Mouse (Mus musculus): ENCODE data around the gene Kalrn. TPM values are rescaled to one million over a fixed set of nuclear protein-coding genes. Genes with fewer than 3 reads are reported as not detected.

Gene Kalrn
- polyA plus RNA-seq, 1 experiment from 2014 or later, result 22.4 TPM

DNA sequence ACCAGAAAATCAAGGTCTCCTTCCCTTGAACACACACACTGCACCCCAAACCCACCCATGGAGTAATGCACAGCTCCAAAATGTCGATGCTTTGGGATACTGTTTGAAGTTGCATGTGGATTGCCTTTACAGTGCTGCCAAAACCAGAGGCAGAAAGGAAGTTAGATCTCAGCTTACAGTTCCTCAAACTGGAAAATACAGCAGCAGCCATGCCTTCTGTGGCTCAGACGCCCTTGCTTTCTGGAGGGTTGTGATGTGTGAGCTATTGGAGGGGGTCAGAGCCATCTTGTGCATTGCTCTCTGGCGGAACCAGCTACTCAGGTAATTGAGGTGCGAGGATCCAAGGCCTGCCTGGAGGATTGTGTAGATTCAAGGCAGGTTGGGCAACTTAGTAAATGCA is 636.4 kb downstream of the Kalrn start:
- DNase-seq (ENCODE audit: low spot score), result no peak
- WGBS, result 89% methylated on average over 4 of the region's 4 CpGs
- no peaks in the 10 kb centered on the region for H3K9me3 ChIP-seq (ENCODE audit: control insufficient read depth, low read length)
- H3K4me2 ChIP-seq (ENCODE audit: low read depth, low read length, severe bottlenecking), result no peak overlapping the region
- H3K36me3 ChIP-seq (ENCODE audit: control insufficient read depth, insufficient read depth, low read length), result no peaks in the 10 kb centered on the region
- no peaks in the 10 kb centered on the region for H3K4me1 ChIP-seq (replicated peaks; ENCODE audit: control insufficient read depth, insufficient read depth, low read length)
- H3K27me3 ChIP-seq (ENCODE audit: control insufficient read depth, insufficient read depth, low read length), result no peaks in the 10 kb centered on the region
- H3K27ac ChIP-seq (ENCODE audit: low read depth, low read length), result no peak overlapping the region
- ATAC-seq (replicated peaks; ENCODE audit: low FRiP score), result no peak
- no peak overlapping the region for H3K4me3 ChIP-seq (ENCODE audit: low read depth, low read length)
- H3K9ac ChIP-seq (ENCODE audit: low read length), result no peak overlapping the region

DNA sequence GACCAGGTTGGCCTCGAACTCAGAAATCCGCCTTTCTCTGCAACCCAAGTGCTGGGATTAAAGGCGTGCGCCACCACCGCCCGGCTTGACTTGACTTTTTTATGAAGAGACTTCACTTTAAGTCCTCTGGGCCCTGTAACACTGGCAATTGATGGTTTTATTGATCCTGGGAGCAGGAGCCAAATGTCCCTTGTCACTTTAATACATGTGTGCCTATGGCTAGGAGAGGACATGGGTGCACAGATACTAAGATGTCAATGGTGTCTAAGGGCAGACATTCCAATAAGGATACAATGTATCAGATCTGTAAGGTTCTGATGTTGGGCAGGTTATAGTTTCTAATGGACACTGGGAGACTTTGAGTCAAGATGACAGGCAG is 637.9 kb downstream of the Kalrn start:
- no peak for ATAC-seq (replicated peaks; ENCODE audit: low FRiP score)
- no peak overlapping the region for H3K4me2 ChIP-seq (ENCODE audit: low read depth, low read length, severe bottlenecking)
- no peaks in the 10 kb centered on the region for H3K27me3 ChIP-seq (ENCODE audit: control insufficient read depth, insufficient read depth, low read length)
- DNase-seq (ENCODE audit: low spot score), result no peak
- H3K4me3 ChIP-seq (ENCODE audit: low read depth, low read length), result no peak overlapping the region
- H3K36me3 ChIP-seq (ENCODE audit: control insufficient read depth, insufficient read depth, low read length), result no peaks in the 10 kb centered on the region
- 95% methylated on average over 6 of the region's 6 CpGs for WGBS
- H3K4me1 ChIP-seq (replicated peaks; ENCODE audit: control insufficient read depth, insufficient read depth, low read length), result no peaks in the 10 kb centered on the region
- H3K9ac ChIP-seq (ENCODE audit: low read length), result no peak overlapping the region
- H3K9me3 ChIP-seq (ENCODE audit: control insufficient read depth, low read length), result no peaks in the 10 kb centered on the region
- H3K27ac ChIP-seq (ENCODE audit: low read depth, low read length), result no peak overlapping the region

DNA sequence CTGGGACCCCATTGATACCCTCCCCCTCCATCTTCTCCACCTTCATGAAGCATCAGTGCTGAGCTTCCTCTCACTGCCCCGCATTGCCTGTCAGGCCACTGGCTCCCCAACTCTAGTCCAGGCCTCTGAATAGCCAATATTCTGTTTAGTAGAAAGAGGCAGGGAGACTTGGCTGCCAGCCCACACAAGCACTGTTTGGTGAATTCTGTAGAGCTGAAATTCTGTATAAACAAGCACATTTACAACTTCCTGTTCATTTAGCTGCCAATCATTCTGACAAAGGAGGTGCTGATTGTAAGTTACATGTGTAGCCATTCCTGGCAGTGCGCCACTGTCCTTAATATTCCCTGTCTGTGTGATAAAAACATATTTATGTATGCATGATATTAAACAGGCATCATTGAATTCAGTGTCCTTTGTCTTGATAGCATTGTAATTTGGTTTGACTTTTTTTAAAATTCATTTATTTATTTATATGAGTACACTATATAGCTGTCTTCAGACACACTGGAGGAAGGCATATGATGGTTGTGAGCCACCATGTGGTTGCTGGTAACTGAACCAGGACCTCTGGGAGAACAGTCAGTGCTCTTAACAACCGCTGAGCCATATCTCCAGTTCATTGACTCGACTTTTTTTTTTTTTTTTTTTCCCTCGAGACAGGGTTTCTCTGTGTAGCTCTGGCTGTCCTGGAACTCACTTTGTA is 638.5 kb downstream of the Kalrn start:
- ATAC-seq (replicated peaks; ENCODE audit: low FRiP score) (no peak), DNase-seq (ENCODE audit: low spot score) (no peak)
- no peaks in the 10 kb centered on the region for H3K4me1 ChIP-seq (replicated peaks; ENCODE audit: control insufficient read depth, insufficient read depth, low read length)
- H3K9ac ChIP-seq (ENCODE audit: low read length), result no peak overlapping the region; the same call in 1 of the 2 replicates
- 71% methylated on average over 5 of the region's 5 CpGs for WGBS
- H3K27ac ChIP-seq (ENCODE audit: low read depth, low read length), result no peak overlapping the region
- H3K4me3 ChIP-seq (ENCODE audit: low read depth, low read length), result no peak overlapping the region
- H3K4me2 ChIP-seq (ENCODE audit: low read depth, low read length, severe bottlenecking), result no peak overlapping the region
- H3K27me3 ChIP-seq (ENCODE audit: control insufficient read depth, insufficient read depth, low read length), result no peaks in the 10 kb centered on the region
- no peaks in the 10 kb centered on the region for H3K36me3 ChIP-seq (ENCODE audit: control insufficient read depth, insufficient read depth, low read length)
- H3K9me3 ChIP-seq (ENCODE audit: control insufficient read depth, low read length), result no peaks in the 10 kb centered on the region

DNA sequence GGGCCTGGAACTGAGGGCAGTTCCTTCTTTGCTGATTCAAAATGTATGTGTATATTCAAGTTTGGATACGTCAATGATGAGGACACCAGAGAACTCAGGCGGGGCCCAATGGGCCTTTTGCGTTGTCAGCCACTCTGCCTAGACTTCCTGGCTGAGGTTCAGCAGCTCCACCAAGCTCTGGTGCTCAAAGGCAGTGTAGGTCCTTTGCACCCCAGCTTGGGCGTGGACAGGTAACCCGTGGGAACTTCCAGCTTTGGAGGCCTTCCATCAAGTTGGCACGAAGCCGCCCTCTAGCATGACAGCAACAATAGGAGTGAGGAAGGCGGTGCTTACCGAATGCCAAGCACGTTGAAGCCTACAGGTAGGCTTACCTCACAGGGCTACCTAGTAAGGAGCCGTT is 639.9 kb downstream of the Kalrn start:
- Histone ChIP-seq H3K27ac (ENCODE audit: low read depth, low read length) (no peak overlapping the region), H3K4me1 (replicated peaks; ENCODE audit: control insufficient read depth, insufficient read depth, low read length) (no peaks in the 10 kb centered on the region), H3K9ac (ENCODE audit: low read length) (no peak overlapping the region), H3K4me2 (ENCODE audit: low read depth, low read length, severe bottlenecking) (no peak overlapping the region), H3K27me3 (ENCODE audit: control insufficient read depth, insufficient read depth, low read length) (no peaks in the 10 kb centered on the region), H3K9me3 (ENCODE audit: control insufficient read depth, low read length) (no peaks in the 10 kb centered on the region), H3K36me3 (ENCODE audit: control insufficient read depth, insufficient read depth, low read length) (no peaks in the 10 kb centered on the region), H3K4me3 (ENCODE audit: low read depth, low read length) (no peak overlapping the region)
- no peak for DNase-seq (ENCODE audit: low spot score)
- WGBS, result 92% methylated on average over 11 of the region's 11 CpGs
- no peak for ATAC-seq (replicated peaks; ENCODE audit: low FRiP score)

DNA sequence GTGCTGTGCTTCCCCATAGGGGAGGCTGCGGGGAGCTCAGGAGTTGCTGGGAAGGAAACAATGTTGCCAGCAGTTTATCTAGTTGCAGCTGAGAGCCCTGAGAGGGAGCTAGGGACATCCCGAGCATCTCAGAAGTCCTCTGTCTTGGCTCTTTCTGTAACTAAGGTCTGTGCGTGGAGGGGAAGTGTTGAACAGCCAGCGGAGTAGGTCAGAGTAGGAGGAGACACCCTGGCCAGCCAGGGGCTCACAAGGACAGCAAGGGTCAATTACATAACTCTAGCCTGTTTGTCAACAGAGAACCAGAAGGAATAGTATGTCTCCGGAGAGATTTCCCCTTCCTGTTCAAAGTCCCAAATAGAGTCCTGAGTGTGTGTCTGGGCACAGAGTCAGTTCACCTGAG is 641.2 kb downstream of the Kalrn start:
- Histone ChIP-seq H3K36me3 (ENCODE audit: control insufficient read depth, insufficient read depth, low read length) (no peaks in the 10 kb centered on the region), H3K4me2 (ENCODE audit: low read depth, low read length, severe bottlenecking) (no peak overlapping the region), H3K4me3 (ENCODE audit: low read depth, low read length) (no peak overlapping the region), H3K9ac (ENCODE audit: low read length) (no peak overlapping the region), H3K27me3 (ENCODE audit: control insufficient read depth, insufficient read depth, low read length) (no peaks in the 10 kb centered on the region), H3K9me3 (ENCODE audit: control insufficient read depth, low read length) (no peaks in the 10 kb centered on the region), H3K27ac (ENCODE audit: low read depth, low read length) (no peak overlapping the region), H3K4me1 (replicated peaks; ENCODE audit: control insufficient read depth, insufficient read depth, low read length) (no peaks in the 10 kb centered on the region)
- ATAC-seq (replicated peaks; ENCODE audit: low FRiP score) (no peak), DNase-seq (ENCODE audit: low spot score) (no peak)
- WGBS, result 66% methylated on average over 5 of the region's 5 CpGs

DNA sequence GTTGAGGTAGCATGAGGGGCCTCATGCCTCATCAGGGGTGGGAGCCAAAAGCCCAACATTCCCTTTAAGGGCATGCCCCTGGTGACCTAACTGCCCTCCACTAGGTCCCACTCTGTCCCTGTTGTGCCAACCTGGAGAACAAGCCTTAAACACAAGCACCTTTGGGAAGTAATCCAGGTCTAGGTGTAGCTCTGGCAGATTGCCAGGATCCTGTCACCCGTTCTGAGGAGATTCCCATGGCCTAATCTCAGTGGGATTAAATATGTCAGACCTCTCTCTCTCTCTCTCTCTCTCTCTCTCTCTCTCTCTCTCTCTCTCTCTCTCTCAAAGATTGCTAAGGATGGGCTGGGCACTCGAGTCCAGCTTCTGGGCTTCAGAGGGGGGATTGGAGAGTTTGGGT is 641.6 kb downstream of the Kalrn start:
- Histone ChIP-seq H3K4me3 (ENCODE audit: low read depth, low read length) (no peak overlapping the region), H3K27ac (ENCODE audit: low read depth, low read length) (no peak overlapping the region), H3K9ac (ENCODE audit: low read length) (no peak overlapping the region), H3K36me3 (ENCODE audit: control insufficient read depth, insufficient read depth, low read length) (no peaks in the 10 kb centered on the region), H3K9me3 (ENCODE audit: control insufficient read depth, low read length) (no peaks in the 10 kb centered on the region), H3K4me2 (ENCODE audit: low read depth, low read length, severe bottlenecking) (no peak overlapping the region), H3K4me1 (replicated peaks; ENCODE audit: control insufficient read depth, insufficient read depth, low read length) (no peaks in the 10 kb centered on the region), H3K27me3 (ENCODE audit: control insufficient read depth, insufficient read depth, low read length) (no peaks in the 10 kb centered on the region)
- DNase-seq (ENCODE audit: low spot score) (no peak), ATAC-seq (replicated peaks; ENCODE audit: low FRiP score) (no peak)
- 53% methylated on average over 2 of the region's 2 CpGs for WGBS

DNA sequence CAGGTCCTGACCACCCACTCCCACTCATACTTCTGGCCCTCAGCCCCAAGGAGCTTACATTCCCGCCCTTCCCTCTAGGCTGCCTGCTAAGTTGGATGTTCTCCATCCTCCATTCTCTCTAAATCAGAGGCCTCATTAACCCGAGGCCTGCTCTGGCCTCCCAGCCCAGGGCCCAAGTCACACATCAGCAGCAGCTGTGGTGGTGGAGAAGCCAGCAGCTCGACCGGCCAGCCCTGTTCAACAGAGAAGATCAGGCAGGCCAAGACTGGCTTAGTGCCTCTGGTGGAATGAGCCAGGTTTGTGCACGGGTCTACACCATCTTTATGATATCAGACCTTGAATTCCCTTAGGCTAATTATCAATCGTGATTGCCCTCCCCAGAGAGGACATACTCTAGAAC is 642.5 kb downstream of the Kalrn start:
- Histone ChIP-seq H3K27me3 (ENCODE audit: control insufficient read depth, insufficient read depth, low read length) (no peaks in the 10 kb centered on the region), H3K4me1 (replicated peaks; ENCODE audit: control insufficient read depth, insufficient read depth, low read length) (no peaks in the 10 kb centered on the region), H3K9ac (ENCODE audit: low read length) (no peak overlapping the region), H3K36me3 (ENCODE audit: control insufficient read depth, insufficient read depth, low read length) (no peaks in the 10 kb centered on the region), H3K9me3 (ENCODE audit: control insufficient read depth, low read length) (no peaks in the 10 kb centered on the region), H3K4me3 (ENCODE audit: low read depth, low read length) (no peak overlapping the region), H3K27ac (ENCODE audit: low read depth, low read length) (no peak overlapping the region), H3K4me2 (ENCODE audit: low read depth, low read length, severe bottlenecking) (no peak overlapping the region)
- WGBS, result 84% methylated on average over 6 of the region's 6 CpGs
- no peak for ATAC-seq (replicated peaks; ENCODE audit: low FRiP score)
- no peak for DNase-seq (ENCODE audit: low spot score)

DNA sequence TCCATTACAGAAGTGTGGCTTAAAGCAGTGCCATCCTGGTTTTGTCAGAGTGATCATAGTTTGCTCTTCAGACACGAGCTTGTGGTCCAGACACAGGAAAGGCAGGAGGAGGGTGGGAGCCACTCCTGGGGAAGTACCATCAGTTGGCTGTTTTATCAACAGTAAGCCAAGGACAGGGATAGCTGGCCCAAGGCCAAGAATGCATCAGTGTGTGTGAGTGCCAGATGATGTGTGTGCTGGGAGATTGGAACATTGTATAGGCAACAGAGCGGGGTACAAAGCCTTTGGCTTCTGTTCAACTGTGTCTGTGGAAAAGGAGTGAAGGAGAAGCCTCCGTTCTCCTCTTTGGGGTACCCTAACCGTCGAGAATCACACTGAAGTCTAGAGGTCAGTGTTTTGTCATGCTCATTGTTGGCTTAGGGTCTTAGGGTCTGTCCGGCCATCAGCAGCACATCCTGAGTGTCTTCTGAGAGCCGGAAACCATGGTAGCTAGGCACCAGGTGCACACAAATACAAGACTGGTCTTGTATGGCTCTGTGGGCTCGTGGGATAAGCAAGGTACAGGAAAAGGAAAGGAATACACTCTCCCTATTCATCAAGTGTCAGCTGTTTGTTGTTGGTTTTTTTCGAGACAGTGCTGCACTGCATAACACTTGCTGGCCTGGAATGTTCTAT is 644.4 kb downstream of the Kalrn start:
- no peaks in the 10 kb centered on the region for H3K27me3 ChIP-seq (ENCODE audit: control insufficient read depth, insufficient read depth, low read length)
- no peak overlapping the region for H3K4me3 ChIP-seq (ENCODE audit: low read depth, low read length)
- H3K4me2 ChIP-seq (ENCODE audit: low read depth, low read length, severe bottlenecking), result no peak overlapping the region
- ATAC-seq (replicated peaks; ENCODE audit: low FRiP score) (no peak), DNase-seq (ENCODE audit: low spot score) (no peak)
- H3K27ac ChIP-seq (ENCODE audit: low read depth, low read length), result no peak overlapping the region
- 88% methylated on average over 9 of the region's 9 CpGs for WGBS
- no peak overlapping the region for H3K9ac ChIP-seq (ENCODE audit: low read length)
- H3K9me3 ChIP-seq (ENCODE audit: control insufficient read depth, low read length), result no peaks in the 10 kb centered on the region
- no peaks in the 10 kb centered on the region for H3K4me1 ChIP-seq (replicated peaks; ENCODE audit: control insufficient read depth, insufficient read depth, low read length)
- no peaks in the 10 kb centered on the region for H3K36me3 ChIP-seq (ENCODE audit: control insufficient read depth, insufficient read depth, low read length)

DNA sequence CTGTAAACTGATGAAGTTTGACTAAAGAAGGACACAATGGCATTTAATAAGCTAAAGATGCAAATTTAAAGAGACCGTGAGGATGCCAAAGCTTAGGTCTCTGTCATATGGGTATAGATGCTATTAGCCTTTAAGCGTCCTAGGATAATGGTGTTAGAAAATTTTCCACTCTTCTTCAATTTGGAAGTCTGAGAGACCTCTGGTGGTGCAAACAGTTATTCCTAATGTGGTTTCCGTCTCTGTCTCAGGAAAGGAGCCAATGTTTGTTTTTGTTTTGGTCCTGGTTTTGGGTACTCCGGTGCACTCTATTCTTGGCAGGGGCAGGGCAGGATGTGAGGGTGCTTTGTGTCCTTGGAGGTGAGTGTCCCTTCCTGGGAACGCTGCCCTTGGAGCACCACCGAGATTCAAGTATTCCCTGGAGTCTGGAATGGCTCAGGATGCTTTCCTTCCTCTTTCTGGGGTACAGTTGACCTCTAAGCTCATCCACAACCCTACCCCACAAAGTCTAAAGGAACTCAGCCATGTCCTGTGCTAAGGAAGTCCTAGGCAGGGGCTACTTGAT is 646.0 kb downstream of the Kalrn start:
- Histone ChIP-seq H3K9me3 (ENCODE audit: control insufficient read depth, low read length) (no peaks in the 10 kb centered on the region), H3K4me3 (ENCODE audit: low read depth, low read length) (no peak overlapping the region), H3K27me3 (ENCODE audit: control insufficient read depth, insufficient read depth, low read length) (no peaks in the 10 kb centered on the region), H3K36me3 (ENCODE audit: control insufficient read depth, insufficient read depth, low read length) (no peaks in the 10 kb centered on the region), H3K27ac (ENCODE audit: low read depth, low read length) (no peak overlapping the region), H3K9ac (ENCODE audit: low read length) (no peak overlapping the region), H3K4me1 (replicated peaks; ENCODE audit: control insufficient read depth, insufficient read depth, low read length) (0 out of 2 replicates have a peak, but pooled peaks cover 1% of the 10 kb centered on the region), H3K4me2 (ENCODE audit: low read depth, low read length, severe bottlenecking) (no peak overlapping the region)
- ATAC-seq (replicated peaks; ENCODE audit: low FRiP score) (no peak), DNase-seq (ENCODE audit: low spot score) (no peak)
- WGBS, result 90% methylated on average over 6 of the region's 6 CpGs
